Mouse (Mus musculus) ES-Bruce4 (cell line): Measurements from ENCODE around the gene Slc23a2. TPM values are rescaled to one million over a fixed set of nuclear protein-coding genes. Genes with fewer than 3 reads are reported as not detected.

Experiments used
- H3K27ac ChIP-seq: 2 replicates; pipeline ENCODE4 v1.5.1; 2012; ENCODE audit warnings: low read length, inconsistent platforms; ENCODE audit not compliant: insufficient read depth
- H3K27me3 ChIP-seq: 2 replicates; pipeline ENCODE4 v1.6.1; 2012; ENCODE audit warnings: mild to moderate bottlenecking, low read length, inconsistent platforms; ENCODE audit not compliant: control insufficient read depth, poor library complexity, insufficient read depth, severe bottlenecking
- H3K36me3 ChIP-seq: 2 replicates; pipeline ENCODE4 v1.6.1; 2012; ENCODE audit warnings: inconsistent platforms, mild to moderate bottlenecking, low read length, moderate library complexity; ENCODE audit not compliant: control insufficient read depth, poor library complexity, insufficient read depth, severe bottlenecking
- H3K4me1 ChIP-seq: one replicate; pipeline ENCODE4 v1.8.1; 2011; ENCODE audit warnings: low read length; ENCODE audit not compliant: control insufficient read depth, insufficient read depth
- H3K4me3 ChIP-seq: 2 replicates; pipeline ENCODE4 v1.5.1; 2011; ENCODE audit warnings: low read depth, mild to moderate bottlenecking, low read length
- H3K9ac ChIP-seq: 2 replicates; pipeline ENCODE4 v1.6.1; 2012; ENCODE audit warnings: low read depth, mild to moderate bottlenecking, inconsistent platforms; ENCODE audit not compliant: poor library complexity, severe bottlenecking
- H3K9me3 ChIP-seq: replicated peaks from 2 replicates; pipeline ENCODE4 v1.6.1; 2012; ENCODE audit warnings: mild to moderate bottlenecking, low read length, inconsistent platforms; ENCODE audit not compliant: control insufficient read depth, poor library complexity, insufficient read depth, severe bottlenecking
- CTCF ChIP-seq: IDR thresholded peaks from one replicate; pipeline ENCODE4 v1.8.1; 2011; ENCODE audit warnings: low read depth, low read length
- EP300 ChIP-seq: IDR thresholded peaks from 2 replicates; pipeline ENCODE4 v1.6.1; 2011; ENCODE audit warnings: low read depth, low read length; ENCODE audit not compliant: insufficient read depth
- POLR2A ChIP-seq: IDR thresholded peaks from one replicate; pipeline ENCODE4 v1.8.1; 2011; ENCODE audit warnings: low read length; ENCODE audit not compliant: insufficient read depth
- polyA plus RNA-seq: library from polyadenylated mRNA; stranded (reverse); fragments of >200 nt; gene quantifications from 2 replicates; pipeline ENCODE4 v1.2.4, GENCODE M21; 2011; ENCODE audit warnings: low read depth; ENCODE audit not compliant: missing spikeins, insufficient read depth, insufficient read length

Slc23a2 gene
- polyA plus RNA-seq, 1 experiment = 20.8 TPM

- Histone ChIP-seq H3K27me3 (no peaks in the 10 kb centered on the region), H3K9ac (no peak overlapping the region), H3K4me1 (no peaks in the 10 kb centered on the region), H3K4me3 (no peak overlapping the region), H3K9me3 (no peaks in the 10 kb centered on the region), H3K36me3 (no peaks in the 10 kb centered on the region), H3K27ac (no peak overlapping the region)
- TF ChIP-seq CTCF = no peak
- no peak for TF ChIP-seq POLR2A
- TF ChIP-seq EP300 = no peak
These were observed 140.3 kb downstream of the Slc23a2 start for GRCm38 (mm10) chr2:132004495-132005136.

DNA sequence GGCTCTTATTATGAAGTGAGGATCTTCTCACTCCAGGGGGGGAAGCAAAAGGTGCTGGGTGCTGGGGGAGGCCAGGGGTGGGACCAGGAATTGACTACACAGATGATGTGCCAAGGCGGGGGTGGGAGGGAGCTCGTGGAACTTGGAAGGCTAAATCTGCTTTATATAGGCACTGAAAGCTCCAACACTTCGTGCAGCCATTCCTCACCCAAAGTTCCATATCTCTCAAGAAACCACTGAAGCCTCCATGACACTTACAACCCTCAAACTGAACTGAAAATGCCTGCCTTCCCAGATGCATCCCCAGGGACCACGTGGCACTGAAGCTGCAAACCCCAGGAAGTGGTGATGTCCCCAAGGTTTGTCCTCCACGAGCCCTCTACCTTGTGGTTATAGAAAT is 141.0 kb downstream of the Slc23a2 start:
- H3K9me3 ChIP-seq = no peaks in the 10 kb centered on the region
- no peaks in the 10 kb centered on the region for H3K36me3 ChIP-seq
- no peak overlapping the region for H3K4me3 ChIP-seq
- no peaks in the 10 kb centered on the region for H3K27me3 ChIP-seq
- H3K27ac ChIP-seq = no peak overlapping the region
- H3K9ac ChIP-seq = no peak overlapping the region
- H3K4me1 ChIP-seq = no peaks in the 10 kb centered on the region
- TF ChIP-seq POLR2A (no peak), EP300 (no peak), CTCF (no peak)

Other genes with a start within 250 kb of the Slc23a2 start
- gene Prnp, start 235.2 kb downstream of the Slc23a2 start, polyA plus RNA-seq = 46.4 and 52.8 TPM in 2 replicates
- not detected in 2 replicates for gene Prn, start 235.2 kb downstream of the Slc23a2 start, polyA plus RNA-seq
- 1.1 and 2.0 TPM in 2 replicates for gene Prnd, start 194.2 kb downstream of the Slc23a2 start, polyA plus RNA-seq
- 4.0 and 4.3 TPM in 2 replicates for gene Rassf2, start 114.8 kb downstream of the Slc23a2 start, polyA plus RNA-seq
- 46.0 and 47.7 TPM in 2 replicates for gene Tmem230, start 102.7 kb upstream of the Slc23a2 start, polyA plus RNA-seq
- gene Pcna, start 108.2 kb upstream of the Slc23a2 start, polyA plus RNA-seq = 355 and 368 TPM in 2 replicates
- 74.3 and 83.4 TPM in 2 replicates for gene Cds2, start 118.0 kb upstream of the Slc23a2 start, polyA plus RNA-seq
- 0.50 and 0.51 TPM in 2 replicates for gene Prokr2, start 240.3 kb upstream of the Slc23a2 start, polyA plus RNA-seq